Mouse (Mus musculus) thymus, adult 2 months (tissue): ENCODE data around the gene Srsf10.

Experiments
- CTCF ChIP-seq: fragments of 200-500 bp; IDR thresholded peaks from 2 replicates; pipeline ENCODE4 v1.5.1; 2012; ENCODE audit warnings: mild to moderate bottlenecking, control low read depth, low read length, moderate library complexity, borderline replicate concordance; ENCODE audit not compliant: control insufficient read depth, poor library complexity, insufficient read depth; ENCODE audit errors: extremely low read depth
- POLR2A ChIP-seq: fragments of 200-500 bp; IDR thresholded peaks from 2 replicates; pipeline ENCODE4 v1.6.1; 2012; ENCODE audit warnings: mild to moderate bottlenecking, low read length, control low read depth, moderate library complexity; ENCODE audit not compliant: control insufficient read depth, poor library complexity, insufficient read depth; ENCODE audit errors: extremely low read depth

- TF ChIP-seq CTCF (no peak), POLR2A (no peak)
Observed at GRCm38 (mm10) chr4:135834124-135834717, 21.3 kb upstream of the Srsf10 start.
